Mouse (Mus musculus): ENCODE measurements at regions not wholly inside any gene's neighbourhood (a gene's known extent, or its start where the extent isn't known, plus 50 kb on each side); places are given as distances from the start of the nearest gene placed in this dataset.

DNA sequence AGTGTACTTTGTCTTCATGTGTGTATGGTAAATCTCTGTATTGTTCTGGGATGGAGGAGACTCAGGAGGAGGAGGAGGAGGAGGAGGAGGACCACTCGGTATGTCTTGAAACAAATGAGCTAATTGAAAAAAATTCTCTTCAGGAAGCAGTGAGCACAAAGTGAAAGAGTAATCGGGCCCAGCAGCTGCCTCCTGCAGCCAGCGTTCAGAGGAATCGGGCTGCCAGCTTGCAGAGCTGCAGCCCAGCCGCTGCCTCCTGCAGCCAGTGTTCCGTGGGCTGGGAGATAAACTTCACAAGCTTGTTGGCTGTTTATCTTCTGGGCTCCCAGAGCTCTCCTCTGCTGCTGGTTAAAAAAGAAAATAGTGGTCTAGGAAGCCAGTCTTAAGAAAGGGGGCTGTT lies 74.9 kb upstream of the Zfp217 start:
- no peak for DNase-seq (ENCODE audit: low spot score)
- 10% methylated on average over 6 of the region's 6 CpGs for WGBS

GRCm38 (mm10) chr2:170221994-170222535 lies 74.2 kb upstream of the Zfp217 start:
- Histone ChIP-seq H3K27me3 (ENCODE audit: control insufficient read depth, insufficient read depth, low read length) (peaks cover 5% of the 10 kb centered on the region; the same call in 1 of the 2 replicates), H3K4me2 (replicated peaks; ENCODE audit: low read depth, low read length, severe bottlenecking) (peak overlapping the region; percentile 6), H3K9me3 (ENCODE audit: control insufficient read depth, low read length) (no peaks in the 10 kb centered on the region), H3K36me3 (ENCODE audit: control insufficient read depth, insufficient read depth, low read length) (no peaks in the 10 kb centered on the region), H3K4me3 (replicated peaks; ENCODE audit: low read length) (0 out of 2 replicates have a peak overlapping the region, but pooled peaks have one; percentile 2), H3K9ac (ENCODE audit: low read depth, low read length, severe bottlenecking) (0 out of 2 replicates have a peak overlapping the region, but pooled peaks have one; percentile 17), H3K27ac (replicated peaks; ENCODE audit: low read depth, low read length) (no peak overlapping the region), H3K4me1 (ENCODE audit: control insufficient read depth, insufficient read depth, low read length) (peaks cover 32% of the 10 kb centered on the region)
- 17% methylated on average over 13 of the region's 13 CpGs for WGBS
- DNase-seq (ENCODE audit: low spot score) (no peak), ATAC-seq (ENCODE audit: low FRiP score, low read depth) (no peak)
- no peak for TF ChIP-seq POLR2A (IDR thresholded peaks at IDR 0.05; ENCODE audit: borderline replicate concordance, extremely low read depth, insufficient read depth, insufficient read length)

More for the DNA sequence above, 74.9 kb upstream of the Zfp217 start:
- Histone ChIP-seq H3K4me1 (ENCODE audit: control insufficient read depth, insufficient read depth, low read length) (peaks cover 32% of the 10 kb centered on the region), H3K27ac (replicated peaks; ENCODE audit: low read depth, low read length) (no peak overlapping the region), H3K4me3 (replicated peaks; ENCODE audit: low read length) (0 out of 2 replicates have a peak overlapping the region, but pooled peaks have one; percentile 2), H3K9ac (ENCODE audit: low read depth, low read length, severe bottlenecking) (no peak overlapping the region), H3K27me3 (ENCODE audit: control insufficient read depth, insufficient read depth, low read length) (peaks cover 5% of the 10 kb centered on the region; the same call in 1 of the 2 replicates), H3K36me3 (ENCODE audit: control insufficient read depth, insufficient read depth, low read length) (no peaks in the 10 kb centered on the region), H3K4me2 (replicated peaks; ENCODE audit: low read depth, low read length, severe bottlenecking) (peak overlapping the region; percentile 6), H3K9me3 (ENCODE audit: control insufficient read depth, low read length) (no peaks in the 10 kb centered on the region)
- ATAC-seq (ENCODE audit: low FRiP score, low read depth): no peak
- TF ChIP-seq POLR2A (IDR thresholded peaks at IDR 0.05; ENCODE audit: borderline replicate concordance, extremely low read depth, insufficient read depth, insufficient read length): 0 out of 2 replicates have a peak, but pooled peaks have one; percentile 16

DNA sequence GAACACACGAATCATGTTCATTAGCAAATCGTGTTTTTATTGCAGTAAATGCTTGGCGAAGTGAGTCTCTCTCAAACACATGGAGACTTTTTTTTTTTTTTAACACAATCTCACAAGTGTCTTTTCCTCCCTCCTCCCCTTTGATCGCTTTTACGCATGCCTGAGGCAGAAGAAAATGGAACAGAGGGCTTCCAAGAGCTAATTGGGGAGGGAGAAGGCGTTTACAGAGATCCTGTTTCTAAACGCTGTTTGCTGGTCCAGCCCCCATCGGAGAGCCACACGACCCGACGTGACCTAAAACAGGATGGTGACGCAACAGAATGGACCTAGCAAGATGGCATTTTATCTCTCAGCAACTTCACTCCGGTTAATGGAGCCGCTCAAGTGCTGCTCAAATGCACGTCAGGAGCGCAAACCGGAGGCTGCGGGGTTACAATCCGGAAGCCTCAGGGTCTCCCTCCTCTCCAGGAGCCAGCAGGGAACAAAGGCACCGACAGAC lies 73.0 kb upstream of the Zfp217 start:
- H3K9ac ChIP-seq (ENCODE audit: low read depth, low read length, severe bottlenecking): peak overlapping the region; percentile 28
- no peaks in the 10 kb centered on the region for H3K36me3 ChIP-seq (ENCODE audit: control insufficient read depth, insufficient read depth, low read length)
- peak overlapping the region; percentile 74 for H3K4me2 ChIP-seq (replicated peaks; ENCODE audit: low read depth, low read length, severe bottlenecking)
- no peak overlapping the region for H3K27ac ChIP-seq (replicated peaks; ENCODE audit: low read depth, low read length)
- peak overlapping the region; percentile 32 for H3K4me3 ChIP-seq (replicated peaks; ENCODE audit: low read length)
- under 1% methylated on average over 20 of the region's 20 CpGs for WGBS
- H3K27me3 ChIP-seq (ENCODE audit: control insufficient read depth, insufficient read depth, low read length): peaks cover 5% of the 10 kb centered on the region; the same call in 1 of the 2 replicates
- no peak for TF ChIP-seq POLR2A (IDR thresholded peaks at IDR 0.05; ENCODE audit: borderline replicate concordance, extremely low read depth, insufficient read depth, insufficient read length)
- H3K9me3 ChIP-seq (ENCODE audit: control insufficient read depth, low read length): no peaks in the 10 kb centered on the region
- no peak for ATAC-seq (ENCODE audit: low FRiP score, low read depth)
- peak; percentile 24 for DNase-seq (ENCODE audit: low spot score)
- peaks cover 32% of the 10 kb centered on the region for H3K4me1 ChIP-seq (ENCODE audit: control insufficient read depth, insufficient read depth, low read length)

- no peak for TF ChIP-seq POLR2A (IDR thresholded peaks at IDR 0.05; ENCODE audit: borderline replicate concordance, extremely low read depth, insufficient read depth, insufficient read length)
- no peak for ATAC-seq (ENCODE audit: low FRiP score, low read depth)
- Histone ChIP-seq H3K27ac (replicated peaks; ENCODE audit: low read depth, low read length) (no peak overlapping the region), H3K9me3 (ENCODE audit: control insufficient read depth, low read length) (no peaks in the 10 kb centered on the region), H3K27me3 (ENCODE audit: control insufficient read depth, insufficient read depth, low read length) (peaks cover 5% of the 10 kb centered on the region; the same call in 1 of the 2 replicates), H3K4me1 (ENCODE audit: control insufficient read depth, insufficient read depth, low read length) (peaks cover 32% of the 10 kb centered on the region), H3K36me3 (ENCODE audit: control insufficient read depth, insufficient read depth, low read length) (no peaks in the 10 kb centered on the region), H3K4me2 (replicated peaks; ENCODE audit: low read depth, low read length, severe bottlenecking) (peak overlapping the region; percentile 74), H3K4me3 (replicated peaks; ENCODE audit: low read length) (peak overlapping the region; percentile 32), H3K9ac (ENCODE audit: low read depth, low read length, severe bottlenecking) (peak overlapping the region; percentile 28; the same call in 1 of the 2 replicates)
- under 1% methylated on average over 11 of the region's 11 CpGs for WGBS
- DNase-seq (ENCODE audit: low spot score): no peak
These were observed 72.5 kb upstream of the Zfp217 start for GRCm38 (mm10) chr2:170220443-170220842.

- peak; percentile 12 for DNase-seq (ENCODE audit: low spot score)
- H3K27ac ChIP-seq (replicated peaks; ENCODE audit: low read depth, low read length): peak overlapping the region; percentile 71
- H3K4me3 ChIP-seq (replicated peaks; ENCODE audit: low read length): peak overlapping the region; percentile 32
- TF ChIP-seq POLR2A (IDR thresholded peaks at IDR 0.05; ENCODE audit: borderline replicate concordance, extremely low read depth, insufficient read depth, insufficient read length): no peak
- peaks cover 5% of the 10 kb centered on the region; the same call in 1 of the 2 replicates for H3K27me3 ChIP-seq (ENCODE audit: control insufficient read depth, insufficient read depth, low read length)
- H3K4me1 ChIP-seq (ENCODE audit: control insufficient read depth, insufficient read depth, low read length): peaks cover 32% of the 10 kb centered on the region
- 3% methylated on average over 20 of the region's 20 CpGs for WGBS
- H3K36me3 ChIP-seq (ENCODE audit: control insufficient read depth, insufficient read depth, low read length): no peaks in the 10 kb centered on the region
- H3K9me3 ChIP-seq (ENCODE audit: control insufficient read depth, low read length): no peaks in the 10 kb centered on the region; the same call in 1 of the 2 replicates
- H3K4me2 ChIP-seq (replicated peaks; ENCODE audit: low read depth, low read length, severe bottlenecking): peak overlapping the region; percentile 74
- peak overlapping the region; percentile 40 for H3K9ac ChIP-seq (ENCODE audit: low read depth, low read length, severe bottlenecking)
- ATAC-seq (ENCODE audit: low FRiP score, low read depth): no peak
These were observed 71.9 kb upstream of the Zfp217 start for GRCm38 (mm10) chr2:170219611-170220401.

Measured in limb, embryonic 14.5 days (tissue).